Mouse (Mus musculus): Measurements from ENCODE around the gene Abca4. TPM values are rescaled to one million over a fixed set of nuclear protein-coding genes. Genes with fewer than 3 reads are reported as not detected.

Abca4 gene
- total RNA-seq, 2 experiments from 2014 or later: 1.1 to 3.2 TPM

GRCm38 (mm10) chr3:122106920-122107319, 62.7 kb downstream of the Abca4 start:
- no peak for DNase-seq (ENCODE audit: low spot score in 2 of 2)

- no peak for DNase-seq (ENCODE audit: low spot score in 2 of 2)
Observed at GRCm38 (mm10) chr3:122107643-122108194, 63.5 kb downstream of the Abca4 start.

- DNase-seq (ENCODE audit: low spot score in 2 of 2): no peak
Observed at GRCm38 (mm10) chr3:122109461-122109860, 65.2 kb downstream of the Abca4 start.

GRCm38 (mm10) chr3:122111141-122111981, 67.1 kb downstream of the Abca4 start:
- no peak for DNase-seq (ENCODE audit: low spot score in 2 of 2)

GRCm38 (mm10) chr3:122118651-122119214, 74.5 kb downstream of the Abca4 start:
- no peak for DNase-seq (ENCODE audit: low spot score in 2 of 2)

GRCm38 (mm10) chr3:122119733-122120132, 75.5 kb downstream of the Abca4 start:
- no peak for DNase-seq (ENCODE audit: low spot score in 2 of 2)

GRCm38 (mm10) chr3:122120217-122120616, 76.0 kb downstream of the Abca4 start:
- no peak for DNase-seq (ENCODE audit: low spot score in 2 of 2)

- peak; percentile 82 to 89 for DNase-seq (ENCODE audit: low spot score in 2 of 2)
Observed at GRCm38 (mm10) chr3:122122127-122122663, 78.0 kb downstream of the Abca4 start.

- DNase-seq (ENCODE audit: low spot score in 2 of 2): no peak
Observed at GRCm38 (mm10) chr3:122122838-122123237, 78.6 kb downstream of the Abca4 start.

- no peak for DNase-seq (ENCODE audit: low spot score in 2 of 2)
Observed at GRCm38 (mm10) chr3:122128999-122129493, 84.8 kb downstream of the Abca4 start.

- DNase-seq (ENCODE audit: low spot score in 2 of 2): peak in 1 of 2 experiments; percentile 29
Observed at GRCm38 (mm10) chr3:122130771-122131170, 86.5 kb downstream of the Abca4 start.

GRCm38 (mm10) chr3:122131633-122132032, 87.4 kb downstream of the Abca4 start:
- no peak for DNase-seq (ENCODE audit: low spot score in 2 of 2)

- no peak for DNase-seq (ENCODE audit: low spot score in 2 of 2)
Observed at GRCm38 (mm10) chr3:122133255-122133654, 89.0 kb downstream of the Abca4 start.

GRCm38 (mm10) chr3:122133840-122134239, 89.6 kb downstream of the Abca4 start:
- DNase-seq (ENCODE audit: low spot score in 2 of 2): no peak

- peak; percentile 58 to 66 for DNase-seq (ENCODE audit: low spot score in 2 of 2)
Observed at GRCm38 (mm10) chr3:122140589-122141400, 96.6 kb downstream of the Abca4 start.

- no peak for DNase-seq (ENCODE audit: low spot score in 2 of 2)
Observed at GRCm38 (mm10) chr3:122142256-122142922, 98.1 kb downstream of the Abca4 start.

- DNase-seq (ENCODE audit: low spot score in 2 of 2): no peak
Observed at GRCm38 (mm10) chr3:122143432-122143831, 99.2 kb downstream of the Abca4 start.

GRCm38 (mm10) chr3:122145430-122145829, 101.2 kb downstream of the Abca4 start:
- no peak for DNase-seq (ENCODE audit: low spot score in 2 of 2)

GRCm38 (mm10) chr3:122150836-122151235, 106.6 kb downstream of the Abca4 start:
- DNase-seq (ENCODE audit: low spot score in 2 of 2): no peak

GRCm38 (mm10) chr3:122152431-122152830, 108.2 kb downstream of the Abca4 start:
- no peak for DNase-seq (ENCODE audit: low spot score in 2 of 2)

All from adrenal gland, adult 18-20 months (tissue).